Mouse (Mus musculus): ENCODE results near the gene Cnot3.

DNA sequence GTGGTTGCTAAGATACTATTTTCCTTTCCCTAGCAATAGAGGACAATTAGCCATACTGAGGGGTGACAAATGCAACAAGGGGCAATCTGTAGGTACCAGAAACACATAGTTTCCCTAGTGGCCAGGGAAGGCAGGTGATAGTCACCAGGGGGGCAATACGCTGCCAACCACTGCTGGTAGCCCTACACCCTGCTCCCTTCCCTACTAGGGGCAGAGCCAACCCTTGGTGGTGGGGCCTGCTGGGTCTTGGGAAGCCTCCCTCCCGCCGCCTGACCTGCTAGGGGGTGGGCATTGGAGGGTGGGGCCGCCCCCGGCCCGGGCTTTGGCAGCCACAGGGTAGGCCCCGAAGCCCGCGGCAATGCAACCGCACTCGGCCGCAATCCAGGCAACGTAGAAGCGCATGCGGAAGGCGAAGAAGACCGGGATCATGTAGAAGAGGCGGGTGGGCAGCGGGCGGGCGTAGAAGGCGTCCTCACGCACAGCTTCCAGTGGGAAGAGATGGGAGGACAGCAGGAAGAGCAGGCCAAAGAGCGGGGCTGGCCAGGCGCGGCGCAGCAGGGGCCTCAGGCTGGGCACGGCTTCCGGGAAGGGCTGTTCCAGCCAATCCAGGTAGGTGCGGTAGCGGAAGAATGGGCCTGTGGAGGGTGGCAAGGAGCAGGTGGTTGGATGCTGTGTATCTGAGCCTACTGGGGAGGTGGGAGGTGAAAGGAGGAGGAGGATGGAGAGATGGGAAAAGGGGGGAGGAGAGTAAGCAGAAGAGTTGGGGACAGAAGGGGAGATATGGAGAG lies 40.5 kb downstream of the Cnot3 start:
- TF ChIP-seq CTCF (IDR thresholded peaks at IDR 0.05; ENCODE audit: extremely low read depth, insufficient read length, insufficient replicate concordance, low read depth, low read length): no peak
- TF ChIP-seq POLR2A (IDR thresholded peaks at IDR 0.05; ENCODE audit: low read depth, low read length): no peak

Measured in small intestine, adult 2 months (tissue).